Mouse (Mus musculus) intestine, embryonic 15.5 days (tissue): ENCODE results near the gene Gpx2. TPM values are rescaled to one million over a fixed set of nuclear protein-coding genes. Genes with fewer than 3 reads are reported as not detected.

Experiments
- ATAC-seq: fragments of 200-750 bp; cut with Nextera tagmentation; 2 replicates; pipeline ENCODE4 v1.8.0; 2017; ENCODE audit warnings: moderate TSS enrichment, moderate library complexity
- H3K27ac ChIP-seq: fragments of 300-500 bp; sonication (generic); 2 replicates; pipeline ENCODE4 v1.5.1; 2015; ENCODE audit warnings: mild to moderate bottlenecking, inconsistent platforms
- H3K27me3 ChIP-seq: fragments of 300-500 bp; sonication (generic); replicated peaks from 2 replicates; pipeline ENCODE4 v1.6.1; 2015; ENCODE audit warnings: inconsistent platforms
- H3K36me3 ChIP-seq: fragments of 300-500 bp; sonication (generic); 2 replicates; pipeline ENCODE4 v1.6.1; 2015; ENCODE audit warnings: inconsistent platforms
- H3K4me1 ChIP-seq: fragments of 300-500 bp; sonication (generic); replicated peaks from 2 replicates; pipeline ENCODE4 v1.6.1; 2015; ENCODE audit warnings: inconsistent platforms
- H3K4me2 ChIP-seq: fragments of 300-500 bp; sonication (generic); replicated peaks from 2 replicates; pipeline ENCODE4 v1.6.1; 2015; ENCODE audit warnings: mild to moderate bottlenecking, inconsistent platforms
- H3K4me3 ChIP-seq: fragments of 300-500 bp; sonication (generic); replicated peaks from 2 replicates; pipeline ENCODE4 v1.5.1; 2015; ENCODE audit warnings: inconsistent platforms
- H3K9ac ChIP-seq: fragments of 300-500 bp; sonication (generic); 2 replicates; pipeline ENCODE4 v1.6.1; 2015; ENCODE audit warnings: inconsistent platforms
- H3K9me3 ChIP-seq: fragments of 300-500 bp; sonication (generic); 2 replicates; pipeline ENCODE4 v1.6.1; 2016; ENCODE audit warnings: inconsistent platforms
- WGBS: fragments of 180-500 bp; shearing (Covaris S2); methylation state at CpG from one replicate; pipeline ENCODE4 v1.1.7; 2015; 5-methylcytosine and 5-hydroxymethylcytosine counted together
- polyA plus RNA-seq: library from polyadenylated mRNA; unstranded; fragments of >200 nt; fragmentation: Nextera tagmentation; extraction: Ambion mirVana; gene quantifications from 2 replicates; pipeline ENCODE4 v1.2.1, GENCODE M21; 2015

Gpx2 gene
- polyA plus RNA-seq, 1 experiment from 2014 or later = 81.9 TPM

DNA sequence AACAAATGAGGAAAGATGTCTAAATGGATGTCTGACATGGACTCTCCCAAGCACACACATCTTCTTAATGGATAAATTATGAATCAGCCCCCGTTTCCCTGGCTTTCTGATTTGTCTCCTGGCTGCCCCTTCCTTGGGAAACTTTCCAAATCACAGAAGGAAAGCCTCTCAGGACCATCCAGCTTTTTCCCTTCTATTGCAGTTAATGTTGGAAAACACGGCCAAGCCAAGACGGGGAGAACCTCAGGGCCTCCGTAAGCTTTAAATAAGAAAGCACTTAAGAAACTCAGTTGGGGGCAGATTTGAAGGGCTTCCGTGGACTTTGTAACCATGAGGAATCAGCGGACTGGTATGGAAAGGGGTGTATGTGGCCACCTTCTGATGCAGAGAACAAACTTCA lies 24.5 kb upstream of the Gpx2 start:
- no peak overlapping the region for H3K9ac ChIP-seq
- WGBS = 57% methylated on average over 6 of the region's 6 CpGs
- no peak overlapping the region for H3K4me3 ChIP-seq
- H3K27me3 ChIP-seq = no peaks in the 10 kb centered on the region
- peaks cover 48% of the 10 kb centered on the region for H3K4me1 ChIP-seq
- H3K27ac ChIP-seq = peak overlapping the region; percentile 22; the same call in 1 of the 2 replicates
- no peaks in the 10 kb centered on the region for H3K9me3 ChIP-seq
- no peak for ATAC-seq
- peak overlapping the region; percentile 97 for H3K4me2 ChIP-seq
- H3K36me3 ChIP-seq = no peaks in the 10 kb centered on the region

DNA sequence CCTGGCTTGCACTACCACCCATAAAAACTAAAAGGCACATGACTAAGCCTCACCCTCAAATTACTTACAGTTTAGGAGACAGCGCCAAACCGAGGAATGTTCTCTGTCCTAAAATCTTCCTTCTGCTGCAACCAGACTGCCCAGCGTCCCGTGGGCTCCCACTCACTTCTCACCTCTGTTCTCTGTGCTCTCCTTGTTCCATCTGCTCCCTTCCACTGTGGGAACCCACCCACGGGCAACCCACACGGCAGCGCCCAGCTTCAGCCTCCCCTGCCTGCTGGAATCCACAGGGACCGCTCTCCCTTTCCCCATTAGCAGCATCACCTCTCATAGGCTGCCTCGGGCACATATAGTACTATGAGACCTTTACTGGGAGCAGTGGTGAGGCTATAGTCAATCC lies 23.6 kb upstream of the Gpx2 start:
- no peak overlapping the region for H3K27ac ChIP-seq
- H3K9ac ChIP-seq = no peak overlapping the region
- H3K9me3 ChIP-seq = no peaks in the 10 kb centered on the region
- no peaks in the 10 kb centered on the region for H3K36me3 ChIP-seq
- H3K27me3 ChIP-seq = no peaks in the 10 kb centered on the region
- no peak for ATAC-seq
- H3K4me3 ChIP-seq = no peak overlapping the region
- H3K4me1 ChIP-seq = peaks cover 44% of the 10 kb centered on the region
- no peak overlapping the region for H3K4me2 ChIP-seq
- WGBS = 82% methylated on average over 9 of the region's 9 CpGs

- peak; percentile 46 for ATAC-seq
- H3K4me3 ChIP-seq = no peak overlapping the region
- no peaks in the 10 kb centered on the region for H3K27me3 ChIP-seq
- H3K27ac ChIP-seq = no peak overlapping the region
- H3K9ac ChIP-seq = no peak overlapping the region
- H3K4me1 ChIP-seq = peaks cover 44% of the 10 kb centered on the region
- H3K9me3 ChIP-seq = no peaks in the 10 kb centered on the region
- H3K4me2 ChIP-seq = no peak overlapping the region; the same call in 1 of the 2 replicates
- 49% methylated on average over 4 of the region's 4 CpGs for WGBS
- no peaks in the 10 kb centered on the region for H3K36me3 ChIP-seq
These were observed 22.8 kb upstream of the Gpx2 start for GRCm38 (mm10) chr12:76818120-76818519.

DNA sequence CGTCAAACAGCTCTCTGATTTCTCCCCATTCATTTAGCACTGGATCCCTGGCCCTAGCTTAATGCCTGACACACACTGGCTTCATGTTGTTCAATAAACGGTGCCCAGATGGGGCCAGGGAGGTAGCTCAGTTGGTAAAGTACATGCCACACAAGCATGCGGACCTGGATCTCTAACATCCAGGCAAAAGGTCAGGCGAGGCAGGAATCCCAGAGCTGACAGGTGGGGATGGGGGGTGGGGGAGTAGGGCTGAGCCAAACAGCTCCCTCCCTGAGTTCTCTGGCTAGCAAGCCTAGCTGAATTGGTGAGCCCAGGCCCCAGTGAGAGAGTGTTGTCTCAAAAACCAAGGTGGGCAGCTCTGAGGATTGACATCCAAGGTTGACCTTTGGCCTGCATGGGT lies 21.8 kb upstream of the Gpx2 start:
- Histone ChIP-seq H3K36me3 (no peaks in the 10 kb centered on the region), H3K27me3 (no peaks in the 10 kb centered on the region), H3K9me3 (no peaks in the 10 kb centered on the region), H3K27ac (no peak overlapping the region), H3K4me1 (peaks cover 42% of the 10 kb centered on the region), H3K4me3 (no peak overlapping the region), H3K9ac (no peak overlapping the region), H3K4me2 (no peak overlapping the region)
- 54% methylated on average over 4 of the region's 4 CpGs for WGBS
- ATAC-seq = no peak

- H3K4me1 ChIP-seq = peaks cover 40% of the 10 kb centered on the region
- H3K36me3 ChIP-seq = no peaks in the 10 kb centered on the region
- H3K4me3 ChIP-seq = no peak overlapping the region
- H3K27me3 ChIP-seq = no peaks in the 10 kb centered on the region
- H3K9ac ChIP-seq = no peak overlapping the region
- no peak for ATAC-seq
- H3K4me2 ChIP-seq = no peak overlapping the region
- no peaks in the 10 kb centered on the region for H3K9me3 ChIP-seq
- 54% methylated on average over 4 of the region's 4 CpGs for WGBS
- no peak overlapping the region for H3K27ac ChIP-seq
These were observed 21.4 kb upstream of the Gpx2 start for GRCm38 (mm10) chr12:76816720-76817119.

DNA sequence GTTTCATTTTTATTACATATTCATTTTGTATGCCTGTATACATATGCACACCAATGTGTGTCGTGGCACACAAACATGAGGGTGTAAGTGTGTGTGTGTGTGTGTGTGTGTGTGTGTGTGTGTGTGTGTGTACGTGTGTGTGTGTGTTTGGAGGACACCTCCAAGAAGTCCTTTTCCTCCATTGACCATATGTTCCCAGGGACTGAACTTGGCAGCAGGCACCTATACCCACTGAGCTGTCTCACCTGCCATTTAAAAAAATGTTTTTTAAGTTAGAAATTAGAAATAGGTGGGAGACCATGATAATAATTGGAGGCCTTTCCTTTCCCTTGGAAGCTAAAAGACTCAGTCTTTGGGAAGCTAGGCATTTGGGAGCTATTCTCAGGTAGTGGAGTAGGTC lies 18.8 kb upstream of the Gpx2 start:
- WGBS = 81% methylated on average over 2 of the region's 2 CpGs
- ATAC-seq = no peak
- Histone ChIP-seq H3K4me2 (no peak overlapping the region), H3K9me3 (no peaks in the 10 kb centered on the region), H3K27ac (no peak overlapping the region), H3K4me3 (no peak overlapping the region), H3K36me3 (no peaks in the 10 kb centered on the region), H3K9ac (no peak overlapping the region), H3K4me1 (peaks cover 14% of the 10 kb centered on the region), H3K27me3 (no peaks in the 10 kb centered on the region)

DNA sequence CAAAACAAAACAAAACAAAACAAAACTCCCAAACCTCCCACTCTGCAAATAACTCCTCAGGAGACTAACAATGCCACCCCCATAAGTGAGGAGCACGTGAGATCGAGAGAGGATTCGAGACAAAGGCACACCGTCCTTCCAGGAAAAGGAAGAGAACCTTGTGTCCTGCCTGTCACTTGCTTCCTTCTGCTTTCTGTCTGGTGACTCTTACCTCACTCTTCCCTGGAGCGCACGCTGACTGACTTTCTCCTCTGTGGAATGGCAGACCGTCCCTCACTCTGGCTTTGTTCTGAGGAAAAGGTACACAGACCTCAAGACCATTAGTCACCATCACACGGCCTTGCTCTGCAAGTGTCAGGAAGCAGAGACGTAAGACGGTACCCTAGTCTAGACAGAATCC lies 18.2 kb upstream of the Gpx2 start:
- Histone ChIP-seq H3K9ac (no peak overlapping the region), H3K27me3 (no peaks in the 10 kb centered on the region), H3K9me3 (no peaks in the 10 kb centered on the region), H3K27ac (no peak overlapping the region), H3K36me3 (no peaks in the 10 kb centered on the region), H3K4me1 (peaks cover 11% of the 10 kb centered on the region), H3K4me2 (no peak overlapping the region), H3K4me3 (no peak overlapping the region)
- ATAC-seq = no peak
- 57% methylated on average over 10 of the region's 10 CpGs for WGBS

DNA sequence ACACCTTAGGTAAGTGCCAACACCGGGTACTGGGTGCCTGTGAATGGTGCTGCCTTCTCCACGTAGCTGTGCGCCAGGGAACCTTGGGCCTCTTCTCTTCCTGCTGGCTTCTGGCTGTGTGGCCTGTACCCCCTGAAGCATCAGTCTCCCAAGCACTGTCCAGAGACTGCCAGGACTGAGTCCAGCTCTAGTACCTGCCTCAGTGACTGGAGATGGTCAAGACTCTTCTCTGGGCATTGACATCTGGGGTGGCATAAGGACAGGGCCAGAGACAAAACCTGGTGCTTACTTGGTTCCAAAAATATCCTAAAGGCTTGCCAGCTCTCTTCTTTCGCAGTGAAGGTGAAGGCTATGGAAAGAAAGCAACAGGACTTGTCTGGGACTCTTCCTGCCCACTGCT lies 15.7 kb upstream of the Gpx2 start:
- Histone ChIP-seq H3K36me3 (no peaks in the 10 kb centered on the region), H3K4me1 (no peaks in the 10 kb centered on the region)
- 89% methylated on average over 4 of the region's 4 CpGs for WGBS

DNA sequence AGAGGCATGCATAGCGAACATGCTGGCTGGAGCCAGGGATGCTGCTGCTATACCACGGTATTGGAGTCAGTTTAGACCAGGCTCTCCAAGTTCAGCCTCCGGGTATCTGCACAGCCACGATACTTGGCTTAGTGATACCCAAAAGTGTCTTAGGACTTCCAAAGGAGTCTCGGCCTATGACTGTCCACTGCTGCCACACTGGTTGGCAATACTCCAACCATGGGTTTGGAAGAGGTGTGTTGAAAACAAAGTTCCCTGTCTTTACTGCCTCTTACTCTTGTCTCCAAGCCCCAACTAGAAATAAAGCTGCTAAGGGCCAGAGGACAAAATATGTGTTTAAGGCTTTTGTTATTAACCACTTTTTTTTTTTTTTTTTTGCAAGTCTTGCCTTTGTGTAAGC lies 15.1 kb upstream of the Gpx2 start:
- H3K27me3 ChIP-seq = no peaks in the 10 kb centered on the region
- ATAC-seq = no peak
- H3K9ac ChIP-seq = no peak overlapping the region
- H3K4me3 ChIP-seq = no peak overlapping the region
- no peaks in the 10 kb centered on the region for H3K9me3 ChIP-seq
- H3K36me3 ChIP-seq = no peaks in the 10 kb centered on the region
- no peak overlapping the region for H3K4me2 ChIP-seq
- H3K27ac ChIP-seq = no peak overlapping the region
- no peaks in the 10 kb centered on the region for H3K4me1 ChIP-seq
- WGBS = 90% methylated on average over 5 of the region's 5 CpGs

More for the DNA sequence above, 15.7 kb upstream of the Gpx2 start:
- Histone ChIP-seq H3K9me3 (no peaks in the 10 kb centered on the region), H3K27ac (no peak overlapping the region), H3K4me2 (no peak overlapping the region), H3K4me3 (no peak overlapping the region), H3K9ac (no peak overlapping the region), H3K27me3 (no peaks in the 10 kb centered on the region)
- no peak for ATAC-seq

DNA sequence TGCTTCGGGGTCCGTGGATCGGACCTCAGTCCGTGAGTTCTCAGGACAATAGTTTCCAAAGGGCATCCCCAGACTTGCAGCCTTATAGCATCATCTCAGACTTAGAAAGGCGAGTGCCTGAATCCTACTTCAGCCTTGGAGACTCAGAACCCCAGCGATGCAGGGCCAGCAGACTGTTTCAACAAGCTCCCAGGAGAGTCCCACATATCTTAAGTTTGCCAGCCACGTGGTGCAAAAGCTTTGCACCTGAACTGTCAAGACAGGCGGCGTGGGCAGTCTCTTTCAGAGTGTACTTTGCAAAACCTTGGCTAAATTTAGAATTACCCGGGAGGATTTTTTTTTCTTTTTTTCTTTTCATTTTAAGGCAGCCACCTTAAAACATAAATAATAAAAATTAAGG lies 12.4 kb upstream of the Gpx2 start:
- ATAC-seq = no peak
- no peaks in the 10 kb centered on the region for H3K36me3 ChIP-seq
- H3K27ac ChIP-seq = no peak overlapping the region
- H3K9ac ChIP-seq = no peak overlapping the region
- no peak overlapping the region for H3K4me3 ChIP-seq
- 86% methylated on average over 10 of the region's 10 CpGs for WGBS
- H3K9me3 ChIP-seq = no peaks in the 10 kb centered on the region
- no peak overlapping the region for H3K4me2 ChIP-seq
- H3K27me3 ChIP-seq = no peaks in the 10 kb centered on the region
- no peaks in the 10 kb centered on the region for H3K4me1 ChIP-seq

GRCm38 (mm10) chr12:76805056-76805811 lies 9.9 kb upstream of the Gpx2 start:
- Histone ChIP-seq H3K9me3 (no peaks in the 10 kb centered on the region), H3K4me3 (no peak overlapping the region), H3K9ac (no peak overlapping the region), H3K4me2 (no peak overlapping the region), H3K27ac (no peak overlapping the region), H3K36me3 (no peaks in the 10 kb centered on the region), H3K4me1 (no peaks in the 10 kb centered on the region), H3K27me3 (no peaks in the 10 kb centered on the region)
- ATAC-seq = no peak
- WGBS = 85% methylated on average over 10 of the region's 10 CpGs

- ATAC-seq = peak; percentile 43; the same call in 1 of the 2 replicates
- Histone ChIP-seq H3K36me3 (no peaks in the 10 kb centered on the region), H3K4me1 (no peaks in the 10 kb centered on the region), H3K27ac (no peak overlapping the region), H3K4me3 (no peak overlapping the region), H3K9me3 (no peaks in the 10 kb centered on the region), H3K9ac (no peak overlapping the region), H3K27me3 (no peaks in the 10 kb centered on the region), H3K4me2 (no peak overlapping the region)
- 49% methylated on average over 7 of the region's 7 CpGs for WGBS
These were observed 8.4 kb upstream of the Gpx2 start for GRCm38 (mm10) chr12:76803700-76804252.

- 90% methylated on average over 10 of the region's 10 CpGs for WGBS
- ATAC-seq = no peak
- Histone ChIP-seq H3K36me3 (no peaks in the 10 kb centered on the region), H3K4me3 (no peak overlapping the region), H3K4me2 (no peak overlapping the region), H3K27me3 (no peaks in the 10 kb centered on the region), H3K27ac (no peak overlapping the region), H3K9me3 (no peaks in the 10 kb centered on the region), H3K9ac (no peak overlapping the region), H3K4me1 (no peaks in the 10 kb centered on the region)
These were observed 7.7 kb upstream of the Gpx2 start for GRCm38 (mm10) chr12:76803028-76803427.
